Mouse (Mus musculus): ENCODE results near the gene Cacnb2. TPM values are rescaled to one million over a fixed set of nuclear protein-coding genes. Genes with fewer than 3 reads are reported as not detected.
A peak's percentile ranks its signal among the peaks of the same experiment; 100 is the strongest.

The Cacnb2 gene
- total and polyA plus RNA-seq, 3 experiments, result 32.7 to 77.9 (median 72.2) TPM

GRCm38 (mm10) chr2:14841272-14841671 is 238.4 kb downstream of the Cacnb2 start:
- intact Hi-C loops (cut with DNase I), result no loop called here
- TF ChIP-seq POLR2A (IDR thresholded peaks at IDR 0.05; ENCODE audit: insufficient read depth, low read depth, low read length) (no peak), EP300 (IDR thresholded peaks at IDR 0.05; ENCODE audit: insufficient read depth, low read depth, low read length) (no peak), CTCF (IDR thresholded peaks at IDR 0.05) (no peak)
- 31% methylated on average over 1 of the region's 1 CpGs for WGBS

DNA sequence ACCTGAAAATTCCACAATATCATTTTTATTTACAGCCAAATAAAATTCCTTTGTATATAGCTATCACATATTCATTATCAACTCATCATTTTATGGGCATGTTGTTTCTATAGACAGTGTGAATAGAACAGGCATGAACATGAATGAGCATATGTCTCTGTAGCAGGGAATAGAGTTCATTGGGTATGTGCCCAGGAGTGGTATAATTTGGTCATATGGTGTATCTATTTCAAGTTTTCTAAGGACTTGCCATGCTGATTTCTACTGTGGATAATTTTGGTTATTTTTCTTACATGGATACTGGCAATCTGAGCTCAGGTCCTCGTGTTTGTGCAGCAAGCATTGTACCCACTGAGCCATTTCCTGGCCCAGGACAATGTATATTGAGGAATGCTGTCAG is 243.8 kb downstream of the Cacnb2 start:
- TF ChIP-seq CTCF (IDR thresholded peaks at IDR 0.05), result no peak
- TF ChIP-seq EP300 (IDR thresholded peaks at IDR 0.05; ENCODE audit: insufficient read depth, low read depth, low read length), result no peak
- no peak for TF ChIP-seq POLR2A (IDR thresholded peaks at IDR 0.05; ENCODE audit: insufficient read depth, low read depth, low read length)
- no peak for DNase-seq
- Histone ChIP-seq H3K4me1 (ENCODE audit: control insufficient read depth, insufficient read depth, low read length) (peaks cover 3% of the 10 kb centered on the region; the same call in 1 of the 2 replicates), H3K27ac (no peak overlapping the region), H3K36me3 (ENCODE audit: control insufficient read depth, insufficient read depth, low read length) (peaks cover 17% of the 10 kb centered on the region), H3K27me3 (ENCODE audit: control insufficient read depth, insufficient read depth, low read length) (no peaks in the 10 kb centered on the region), H3K4me3 (no peak overlapping the region), H3K9ac (ENCODE audit: low read depth, low read length) (no peak overlapping the region), H3K79me2 (replicated peaks; ENCODE audit: control insufficient read depth, insufficient read depth, low read length) (no peaks in the 10 kb centered on the region)
- 35% methylated on average over 1 of the region's 1 CpGs for WGBS
- intact Hi-C loops (cut with DNase I), result no loop called here

More at GRCm38 (mm10) chr2:14841272-14841671, 238.4 kb downstream of the Cacnb2 start:
- Histone ChIP-seq H3K36me3 (ENCODE audit: control insufficient read depth, insufficient read depth, low read length) (peaks cover 8% of the 10 kb centered on the region), H3K27me3 (ENCODE audit: control insufficient read depth, insufficient read depth, low read length) (no peaks in the 10 kb centered on the region), H3K27ac (no peak overlapping the region), H3K79me2 (replicated peaks; ENCODE audit: control insufficient read depth, insufficient read depth, low read length) (peaks cover 2% of the 10 kb centered on the region; the same call in 1 of the 2 replicates), H3K4me3 (no peak overlapping the region), H3K9ac (ENCODE audit: low read depth, low read length) (no peak overlapping the region), H3K4me1 (ENCODE audit: control insufficient read depth, insufficient read depth, low read length) (peaks cover 2% of the 10 kb centered on the region; the same call in 1 of the 2 replicates)
- no peak for DNase-seq

DNA sequence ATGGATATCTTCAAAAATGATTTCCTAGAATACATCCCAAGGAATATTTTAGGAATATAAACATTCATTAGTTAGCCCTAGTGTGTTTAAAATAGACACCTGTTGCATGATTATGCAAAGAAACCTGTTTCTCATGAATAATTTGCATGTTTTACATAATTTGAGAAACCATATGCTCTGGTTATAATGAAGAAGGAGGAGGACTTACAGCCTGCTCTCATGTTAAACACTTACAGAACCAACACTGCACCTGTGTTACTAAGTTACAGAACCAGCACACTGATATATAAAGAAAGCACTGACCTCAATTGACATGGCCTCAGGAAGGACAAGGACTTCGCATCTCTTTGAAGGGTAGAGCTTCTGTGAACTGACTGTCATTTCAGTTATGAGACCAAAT is 244.3 kb downstream of the Cacnb2 start:
- Histone ChIP-seq H3K27me3 (ENCODE audit: control insufficient read depth, insufficient read depth, low read length) (no peaks in the 10 kb centered on the region), H3K4me1 (ENCODE audit: control insufficient read depth, insufficient read depth, low read length) (peaks cover 3% of the 10 kb centered on the region; the same call in 1 of the 2 replicates), H3K79me2 (replicated peaks; ENCODE audit: control insufficient read depth, insufficient read depth, low read length) (no peaks in the 10 kb centered on the region), H3K4me3 (no peak overlapping the region), H3K36me3 (ENCODE audit: control insufficient read depth, insufficient read depth, low read length) (peaks cover 17% of the 10 kb centered on the region), H3K9ac (ENCODE audit: low read depth, low read length) (no peak overlapping the region), H3K27ac (no peak overlapping the region)
- no peak for DNase-seq
- TF ChIP-seq CTCF (IDR thresholded peaks at IDR 0.05), result no peak
- no peak for TF ChIP-seq POLR2A (IDR thresholded peaks at IDR 0.05; ENCODE audit: insufficient read depth, low read depth, low read length)
- TF ChIP-seq EP300 (IDR thresholded peaks at IDR 0.05; ENCODE audit: insufficient read depth, low read depth, low read length), result no peak
- intact Hi-C loops (cut with DNase I), result no loop called here
- 69% methylated on average over 1 of the region's 1 CpGs for WGBS

- no peak overlapping the region; the same call in 1 of the 2 replicates for H3K27ac ChIP-seq
- intact Hi-C loops (cut with DNase I), result no loop called here
- no peaks in the 10 kb centered on the region for H3K27me3 ChIP-seq (ENCODE audit: control insufficient read depth, insufficient read depth, low read length)
- H3K4me1 ChIP-seq (ENCODE audit: control insufficient read depth, insufficient read depth, low read length), result peaks cover 3% of the 10 kb centered on the region; the same call in 1 of the 2 replicates
- H3K9ac ChIP-seq (ENCODE audit: low read depth, low read length), result no peak overlapping the region
- peaks cover 19% of the 10 kb centered on the region for H3K36me3 ChIP-seq (ENCODE audit: control insufficient read depth, insufficient read depth, low read length)
- TF ChIP-seq EP300 (IDR thresholded peaks at IDR 0.05; ENCODE audit: insufficient read depth, low read depth, low read length), result no peak
- no peak for TF ChIP-seq POLR2A (IDR thresholded peaks at IDR 0.05; ENCODE audit: insufficient read depth, low read depth, low read length)
- no peak for TF ChIP-seq CTCF (IDR thresholded peaks at IDR 0.05)
- no peaks in the 10 kb centered on the region for H3K79me2 ChIP-seq (replicated peaks; ENCODE audit: control insufficient read depth, insufficient read depth, low read length)
- H3K4me3 ChIP-seq, result no peak overlapping the region
- WGBS, result 85% methylated on average over 1 of the region's 1 CpGs
- no peak for DNase-seq
Observed at GRCm38 (mm10) chr2:14850831-14851230, 247.9 kb downstream of the Cacnb2 start.

DNA sequence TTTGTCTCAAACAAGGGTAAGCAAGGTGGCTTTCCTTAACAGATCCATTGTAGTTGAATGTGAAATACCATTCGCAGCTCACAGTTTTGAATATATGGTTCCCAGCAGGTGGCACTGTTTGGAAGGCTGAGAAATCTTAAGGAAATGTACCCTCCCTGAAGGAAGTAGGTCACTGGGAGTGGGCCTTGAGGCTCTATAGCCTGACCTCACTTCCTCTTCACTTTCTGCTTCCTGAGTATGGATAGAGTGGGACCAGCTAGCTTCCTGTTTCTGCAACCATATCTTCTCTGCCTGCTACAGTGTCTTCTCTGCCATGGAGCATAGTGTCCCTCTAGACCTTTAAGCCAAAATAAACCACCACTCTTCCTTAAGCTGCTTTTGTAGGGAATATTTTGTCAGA is 248.5 kb downstream of the Cacnb2 start:
- no peaks in the 10 kb centered on the region for H3K27me3 ChIP-seq (ENCODE audit: control insufficient read depth, insufficient read depth, low read length)
- no peak for DNase-seq
- no peak overlapping the region for H3K9ac ChIP-seq (ENCODE audit: low read depth, low read length)
- H3K79me2 ChIP-seq (replicated peaks; ENCODE audit: control insufficient read depth, insufficient read depth, low read length), result no peaks in the 10 kb centered on the region
- TF ChIP-seq CTCF (IDR thresholded peaks at IDR 0.05), result peak; percentile 48
- TF ChIP-seq POLR2A (IDR thresholded peaks at IDR 0.05; ENCODE audit: insufficient read depth, low read depth, low read length), result no peak
- H3K27ac ChIP-seq, result no peak overlapping the region; the same call in 1 of the 2 replicates
- intact Hi-C loops (cut with DNase I), result no loop called here
- H3K36me3 ChIP-seq (ENCODE audit: control insufficient read depth, insufficient read depth, low read length), result peaks cover 19% of the 10 kb centered on the region
- H3K4me1 ChIP-seq (ENCODE audit: control insufficient read depth, insufficient read depth, low read length), result peaks cover 3% of the 10 kb centered on the region; the same call in 1 of the 2 replicates
- no peak overlapping the region for H3K4me3 ChIP-seq
- WGBS, result 73% methylated on average over 1 of the region's 1 CpGs

DNA sequence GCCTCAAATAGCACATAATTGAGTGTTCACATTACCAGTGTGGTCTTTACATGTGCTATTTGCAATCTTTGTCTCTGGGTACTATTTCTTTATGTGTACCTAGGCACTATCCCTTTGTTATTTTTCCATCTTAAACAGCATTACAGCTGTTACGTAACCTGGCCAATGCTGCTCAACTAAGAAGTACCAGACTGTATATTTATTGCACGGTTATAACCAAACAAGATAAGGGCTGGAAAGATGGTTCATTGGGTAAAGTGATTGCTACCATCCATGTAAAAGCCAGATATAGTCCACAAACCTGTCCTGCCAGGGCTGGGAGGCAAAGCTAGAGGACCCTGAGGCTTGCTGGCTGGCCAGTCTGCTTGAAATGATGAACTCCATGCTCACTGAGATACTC is 251.2 kb downstream of the Cacnb2 start:
- DNase-seq, result no peak
- Histone ChIP-seq H3K79me2 (replicated peaks; ENCODE audit: control insufficient read depth, insufficient read depth, low read length) (no peaks in the 10 kb centered on the region), H3K4me1 (ENCODE audit: control insufficient read depth, insufficient read depth, low read length) (peaks cover 2% of the 10 kb centered on the region; the same call in 1 of the 2 replicates), H3K36me3 (ENCODE audit: control insufficient read depth, insufficient read depth, low read length) (peaks cover 15% of the 10 kb centered on the region), H3K27ac (no peak overlapping the region), H3K27me3 (ENCODE audit: control insufficient read depth, insufficient read depth, low read length) (no peaks in the 10 kb centered on the region), H3K9ac (ENCODE audit: low read depth, low read length) (no peak overlapping the region), H3K4me3 (no peak overlapping the region)
- no peak for TF ChIP-seq CTCF (IDR thresholded peaks at IDR 0.05)
- TF ChIP-seq EP300 (IDR thresholded peaks at IDR 0.05; ENCODE audit: insufficient read depth, low read depth, low read length), result no peak
- TF ChIP-seq POLR2A (IDR thresholded peaks at IDR 0.05; ENCODE audit: insufficient read depth, low read depth, low read length), result no peak
- intact Hi-C loops (cut with DNase I), result no loop called here
- WGBS, result 82% methylated on average over 2 of the region's 2 CpGs
